Mouse (Mus musculus): ENCODE results near the gene Herpud2.
"Not testable (repeated sequence)": the region's sequence is repeated elsewhere in the genome, so short reads cannot be mapped to it uniquely, and the experiment has no call there.

Herpud2 gene

GRCm38 (mm10) chr9:25143950-25144349 is 7.7 kb downstream of the Herpud2 start:
- DNase-seq = no peak

DNA sequence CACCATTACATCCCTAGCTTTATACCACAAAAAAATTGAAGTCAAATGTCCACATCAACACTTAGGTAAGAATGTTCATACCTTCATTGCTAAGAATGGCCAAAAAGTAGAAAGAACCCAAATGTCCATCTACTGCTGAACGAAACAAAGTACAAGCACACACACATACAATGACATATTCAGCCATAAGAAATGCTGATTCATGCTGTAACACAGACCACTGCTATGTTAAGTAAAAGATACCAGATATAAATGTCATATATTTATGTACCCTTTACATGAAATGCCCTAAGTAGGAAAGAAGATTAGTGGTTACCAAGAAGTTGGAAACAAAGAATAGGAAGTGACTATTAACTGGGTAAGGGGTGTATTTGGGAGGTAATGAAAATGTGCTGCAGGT is 8.6 kb downstream of the Herpud2 start:
- DNase-seq = no peak

- DNase-seq = no peak
Observed at GRCm38 (mm10) chr9:25142041-25142440, 9.6 kb downstream of the Herpud2 start.

- no peak for DNase-seq
Observed at GRCm38 (mm10) chr9:25140330-25140729, 11.3 kb downstream of the Herpud2 start.

DNA sequence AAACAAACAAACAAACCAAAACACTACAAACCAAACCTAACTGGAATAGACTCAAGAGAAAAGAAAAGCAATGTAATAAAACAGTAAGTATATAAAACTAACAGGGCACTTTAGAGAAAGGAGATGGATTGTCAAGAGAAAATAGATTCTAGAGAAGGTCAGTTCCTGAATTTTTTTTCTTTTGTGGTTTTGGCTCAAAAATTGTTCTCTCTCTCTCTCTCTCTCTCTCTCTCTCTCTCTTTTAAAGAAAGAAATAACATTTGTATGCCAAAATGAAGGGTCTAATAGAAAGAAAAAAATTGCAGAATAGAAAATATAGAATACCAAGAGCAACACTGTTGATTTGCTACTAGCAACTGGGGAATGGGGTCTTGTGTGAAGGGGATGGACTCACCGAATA is 12.7 kb downstream of the Herpud2 start:
- no peak for DNase-seq

DNA sequence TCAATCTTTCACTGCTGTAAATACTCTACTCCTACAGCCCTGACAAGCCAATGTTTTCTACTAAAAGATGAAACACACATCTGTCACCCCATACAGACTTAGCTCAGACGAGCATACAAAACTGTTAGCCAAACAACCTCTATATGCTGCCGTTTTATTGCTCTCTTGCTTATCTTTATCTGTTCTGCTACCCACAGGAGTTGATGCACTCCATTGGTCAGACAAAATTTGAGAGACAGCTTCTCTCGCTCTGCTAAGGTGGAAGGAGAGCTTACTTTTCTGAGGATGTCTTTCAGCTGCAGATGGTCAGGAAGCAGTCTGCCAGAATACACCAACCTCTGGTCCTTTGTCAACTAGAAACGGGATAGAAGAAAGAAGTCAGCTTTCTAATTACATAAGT is 18.7 kb downstream of the Herpud2 start:
- DNase-seq = no peak

GRCm38 (mm10) chr9:25132253-25132652 is 19.4 kb downstream of the Herpud2 start:
- DNase-seq = no peak

GRCm38 (mm10) chr9:25124048-25124447 is 27.6 kb downstream of the Herpud2 start:
- no peak for DNase-seq

GRCm38 (mm10) chr9:25123590-25123989 is 28.0 kb downstream of the Herpud2 start:
- DNase-seq = not testable (repeated sequence)

DNA sequence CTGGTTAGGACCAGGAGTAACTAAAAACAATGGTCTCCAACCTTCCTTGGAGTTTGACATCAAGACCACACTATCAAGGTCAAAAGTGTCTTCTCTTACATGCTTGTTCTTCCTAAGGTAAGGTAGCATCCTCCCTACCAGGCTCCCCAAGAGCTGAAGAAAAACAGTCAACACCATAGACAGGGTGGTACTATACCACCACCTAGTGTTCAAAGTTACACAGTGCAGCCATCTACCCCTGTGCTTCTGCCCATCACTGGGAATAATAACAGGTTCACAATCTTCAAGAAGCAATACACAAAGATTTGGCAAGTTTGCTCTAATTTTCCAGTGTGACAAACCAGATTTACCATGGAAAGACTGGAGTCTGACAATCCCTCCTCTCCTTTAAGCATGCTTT is 47.0 kb downstream of the Herpud2 start:
- DNase-seq = peak; percentile 46

DNA sequence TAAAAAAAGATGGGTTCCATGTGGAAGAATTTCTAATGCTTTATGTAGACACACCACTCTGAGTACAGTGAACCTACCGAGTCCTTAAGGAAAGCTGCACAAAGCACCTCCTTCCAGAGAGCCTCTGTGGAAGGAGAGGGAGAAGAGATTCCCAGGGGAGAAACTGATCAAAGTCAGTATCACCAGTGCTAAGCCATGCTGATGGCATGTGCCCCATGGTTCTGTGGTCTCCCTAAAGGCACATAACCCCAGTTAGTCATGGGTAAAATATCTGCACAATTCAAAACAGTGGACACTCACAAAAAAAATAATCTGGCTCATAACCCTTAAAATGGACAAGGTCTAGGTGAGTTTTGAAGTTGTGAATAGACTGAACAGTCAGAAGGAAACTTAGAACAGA is 48.7 kb downstream of the Herpud2 start:
- no peak for DNase-seq

DNA sequence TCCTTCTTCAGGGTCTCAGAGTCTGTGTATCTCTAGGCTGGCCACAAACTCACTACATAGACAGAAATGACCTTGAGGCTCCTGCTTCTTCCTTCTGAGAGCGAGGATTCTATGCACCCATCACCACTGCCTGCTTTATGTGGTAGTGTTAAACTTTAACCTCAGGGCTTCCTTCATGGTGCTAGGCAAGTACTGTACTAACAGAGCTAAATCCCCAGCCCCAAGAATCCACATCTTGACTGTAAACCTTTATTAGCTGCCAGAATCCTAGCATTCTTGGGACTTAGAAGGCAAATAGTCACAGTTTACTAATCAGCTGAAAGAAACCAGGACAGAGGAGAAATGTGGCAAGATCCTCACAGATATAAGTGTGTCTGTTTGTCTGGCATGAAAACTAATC is 60.8 kb downstream of the Herpud2 start:
- no peak for DNase-seq

- DNase-seq = no peak
Observed at GRCm38 (mm10) chr9:25089122-25089521, 62.5 kb downstream of the Herpud2 start, which contains the start of gene Gm10181. Gene Gm10181, plus strand, starts transcription at chr9:25089422.

DNA sequence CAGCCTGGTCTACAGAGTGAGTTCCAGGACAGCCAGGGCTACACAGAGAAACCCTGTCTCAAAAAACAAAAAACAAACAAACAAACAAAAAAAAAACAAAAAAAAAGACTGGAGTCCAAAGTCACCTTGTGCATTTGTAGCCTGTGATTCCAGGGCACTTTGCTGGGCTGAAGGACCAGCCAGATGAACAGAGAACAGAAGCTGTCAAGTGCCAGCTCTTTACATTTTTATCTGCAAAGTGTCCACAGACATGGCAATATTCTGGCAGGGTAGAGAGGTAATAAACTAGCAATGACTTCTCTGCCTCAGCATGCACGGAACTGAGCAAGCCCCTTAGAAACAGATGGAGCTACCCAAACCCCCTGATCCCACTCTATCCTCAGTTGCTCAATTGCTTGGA is 75.1 kb downstream of the Herpud2 start:
- no peak for DNase-seq

DNA sequence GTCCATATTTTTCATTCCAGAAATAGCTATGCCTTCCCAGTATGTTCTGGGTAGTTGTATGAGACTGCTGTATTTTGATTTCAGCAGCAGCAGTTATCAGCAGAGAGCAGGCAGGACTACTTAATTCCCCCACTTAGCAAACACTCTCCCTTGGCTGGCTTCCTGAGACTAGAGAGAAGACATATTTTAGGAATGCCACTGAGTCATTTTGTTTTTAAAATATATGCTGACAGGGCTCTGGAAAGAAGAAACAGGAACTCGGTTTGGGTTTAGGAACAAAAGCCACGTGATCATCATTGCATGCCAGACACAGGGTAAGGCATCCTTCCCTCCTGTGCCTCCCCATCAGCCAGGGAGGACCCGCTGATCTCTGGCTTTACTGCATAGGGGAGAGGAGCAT is 75.6 kb downstream of the Herpud2 start:
- DNase-seq = no peak

GRCm38 (mm10) chr9:25072666-25073065 is 79.0 kb downstream of the Herpud2 start:
- no peak for DNase-seq

DNA sequence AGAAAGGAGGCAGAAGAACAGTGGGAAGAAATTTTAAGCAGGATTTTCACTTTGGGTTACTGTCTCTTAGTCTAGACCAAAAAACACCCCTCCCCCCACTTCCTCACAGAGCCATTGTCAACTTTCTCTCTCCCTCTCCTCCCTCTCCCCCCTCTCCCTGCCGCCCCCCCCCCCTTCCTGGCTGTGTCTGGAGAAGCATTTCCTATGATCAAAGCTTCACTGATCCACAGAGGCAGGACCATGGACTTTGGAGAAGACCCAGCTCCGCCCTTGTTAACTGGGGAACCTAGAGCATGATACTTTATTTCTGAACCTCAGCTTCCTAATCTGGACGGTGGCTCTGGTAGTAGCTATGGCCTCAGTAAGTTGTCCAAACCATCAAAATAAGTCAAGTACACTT is 92.9 kb downstream of the Herpud2 start:
- no peak for DNase-seq

All from cerebellum, adult 9-10 months (tissue).